Mouse (Mus musculus) kidney, adult 11 months (tissue): ENCODE results near the gene Trim29.
A peak's percentile ranks its signal among the peaks of the same experiment; 100 is the strongest.

Source experiments
- DNase-seq: peaks from one replicate; pipeline ENCODE4 v3.0.0; 2022

The Trim29 gene

DNA sequence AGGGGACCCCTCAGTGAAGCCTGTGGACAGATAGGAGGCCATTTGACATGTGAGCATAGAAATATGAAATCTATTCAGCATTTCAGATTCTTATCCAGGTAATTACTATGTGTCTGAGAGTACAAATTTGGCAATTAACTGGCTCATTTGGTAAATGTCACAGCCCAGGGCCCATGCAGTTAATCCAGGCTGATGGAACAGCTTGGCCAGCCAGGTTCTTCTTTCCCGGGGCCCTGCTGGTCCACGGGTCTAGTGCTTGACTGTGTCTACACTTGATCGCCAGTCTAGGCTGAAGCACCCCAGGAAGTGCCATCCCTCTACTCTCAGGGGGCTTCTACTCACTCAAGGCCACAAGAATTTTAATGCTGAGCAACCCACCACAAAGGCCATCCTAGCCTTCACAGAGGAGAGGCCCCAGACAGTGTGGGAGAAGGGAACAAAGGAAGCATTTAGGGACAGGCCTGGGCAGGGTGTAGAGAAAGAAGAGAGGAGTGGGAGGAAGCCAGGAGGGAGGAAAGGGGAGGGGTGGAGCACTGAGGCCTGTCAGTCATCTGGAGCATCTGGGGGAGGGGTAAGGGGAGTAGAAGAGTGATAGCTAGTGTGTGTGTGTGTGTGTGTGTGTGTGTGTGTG, 4.8 kb downstream of the Trim29 start:
- no peak for DNase-seq

DNA sequence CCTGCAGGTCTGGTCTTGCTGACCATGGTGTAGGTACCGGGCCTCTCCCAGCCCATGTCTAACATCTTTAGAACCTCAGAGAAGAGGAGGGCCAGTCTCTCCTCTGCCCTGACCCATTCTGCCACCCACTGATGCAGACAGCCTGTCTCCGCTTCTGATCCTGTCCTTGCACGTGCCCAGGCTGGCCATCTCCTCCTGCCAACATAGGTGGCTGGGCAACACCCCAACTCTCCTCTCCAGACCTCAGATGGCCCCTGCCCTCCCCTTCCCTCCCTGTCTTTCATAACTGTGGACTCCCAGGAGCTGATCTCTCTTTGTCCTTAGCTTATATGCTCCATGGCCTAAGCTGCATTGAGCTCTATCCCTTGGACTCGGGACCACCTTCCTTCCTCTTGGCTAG, 5.8 kb downstream of the Trim29 start:
- no peak for DNase-seq

DNA sequence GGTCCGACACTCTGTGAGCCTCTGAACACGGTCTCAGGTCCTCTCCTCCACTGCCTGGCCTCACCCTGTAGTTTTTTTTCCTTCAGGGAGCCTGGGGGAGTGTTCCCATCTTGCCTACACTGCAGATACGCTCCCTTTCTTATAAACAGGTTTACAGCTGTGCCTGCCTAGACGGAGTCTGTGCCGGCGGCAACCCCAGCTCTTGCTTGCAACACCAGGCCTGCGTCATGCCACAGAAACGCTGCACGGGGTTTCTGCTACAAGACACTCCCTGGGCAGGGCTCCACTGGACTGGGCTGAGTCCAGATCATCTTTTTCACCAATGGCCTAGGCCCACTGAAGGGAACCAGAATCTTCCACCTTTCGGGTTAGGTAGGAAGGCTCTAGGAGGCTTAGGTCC, 8.0 kb downstream of the Trim29 start:
- no peak for DNase-seq

DNA sequence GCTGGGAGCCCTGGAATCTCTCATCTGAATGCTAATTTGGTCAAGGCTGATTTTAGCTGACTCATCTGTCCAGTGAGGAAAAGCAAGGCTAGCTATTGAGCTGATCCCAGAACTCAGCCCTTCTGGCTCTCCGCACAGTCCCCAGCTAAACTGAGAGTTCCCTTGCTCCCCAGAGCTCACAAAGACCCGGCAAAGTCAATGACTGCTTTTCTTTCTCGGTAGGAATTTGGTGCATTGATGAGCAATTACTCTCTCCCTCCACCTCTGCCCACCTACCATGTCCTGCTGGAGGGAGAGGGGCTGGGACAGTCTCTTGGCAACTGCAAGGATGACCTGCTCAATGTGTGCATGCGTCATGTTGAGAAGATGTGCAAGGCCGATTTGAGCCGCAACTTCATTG, 11.3 kb downstream of the Trim29 start:
- no peak for DNase-seq

DNA sequence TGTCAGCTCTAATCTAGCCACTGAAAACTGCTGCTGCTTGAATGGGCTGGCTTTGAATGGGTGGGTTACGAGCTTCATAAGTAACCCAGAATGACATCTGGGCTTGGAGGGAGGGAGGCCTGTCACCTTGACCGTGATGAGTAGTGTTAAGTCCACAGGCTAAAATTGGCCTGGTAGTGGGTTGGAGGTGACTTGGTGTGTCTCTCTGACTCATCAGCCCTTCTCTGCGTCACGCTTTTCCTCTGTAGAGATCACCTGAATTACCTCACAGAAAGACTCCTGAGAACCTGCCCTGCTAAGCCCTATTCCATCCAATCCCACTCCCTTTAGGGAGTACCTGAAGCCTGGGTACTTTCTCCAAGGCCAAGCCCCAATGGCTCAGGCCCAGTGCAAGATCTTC, 12.0 kb downstream of the Trim29 start:
- DNase-seq: no peak

DNA sequence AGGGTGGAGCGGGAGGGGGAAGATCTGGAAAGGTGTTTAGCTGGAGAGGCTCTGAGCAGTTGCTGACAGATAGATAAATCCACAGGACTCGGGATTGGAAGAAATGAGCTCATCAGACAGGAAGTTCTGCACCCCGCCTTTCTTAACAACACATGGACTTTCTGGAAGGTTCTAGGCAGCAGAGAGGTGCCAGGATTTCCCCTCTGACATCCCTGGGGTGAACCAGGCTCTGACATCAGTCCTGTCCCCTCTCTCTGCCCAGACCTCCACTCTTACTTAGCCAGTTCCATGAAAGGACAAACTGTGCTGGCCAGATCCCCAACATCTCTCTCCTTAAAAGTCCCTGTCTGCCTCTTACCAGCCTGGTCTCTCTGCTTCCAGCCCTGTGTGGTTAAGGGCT, 14.8 kb downstream of the Trim29 start:
- no peak for DNase-seq

DNA sequence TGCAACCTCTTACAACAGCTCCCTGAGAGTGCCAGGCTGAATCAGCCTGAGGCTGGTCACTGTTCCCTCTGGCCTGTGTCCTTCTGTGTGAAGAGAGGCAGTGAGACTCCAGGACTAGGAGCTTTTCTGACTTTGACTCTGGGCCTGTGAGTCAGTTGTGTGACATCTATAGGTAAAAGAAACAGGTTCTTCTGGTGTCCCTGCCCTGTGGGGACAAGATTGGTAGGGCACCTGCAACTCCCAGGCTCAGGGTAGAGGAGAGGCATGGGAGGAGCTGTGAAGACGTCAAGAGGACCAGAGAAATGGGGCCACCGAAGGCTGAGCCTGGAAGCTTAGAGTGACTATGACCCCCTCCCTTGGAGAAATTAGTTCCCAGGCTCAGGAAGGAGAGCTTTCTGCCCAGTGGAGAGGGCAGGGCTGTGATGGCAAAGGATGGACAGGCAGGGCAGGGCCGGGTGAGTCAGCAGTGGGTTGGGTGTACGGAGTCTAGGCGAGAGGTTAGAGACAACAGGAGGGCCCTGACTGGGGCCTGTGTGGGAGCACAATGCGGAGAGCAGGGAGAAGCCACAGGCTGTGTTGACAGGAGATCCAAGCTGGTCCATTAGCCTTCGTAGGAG, 15.5 kb downstream of the Trim29 start:
- DNase-seq: no peak

DNA sequence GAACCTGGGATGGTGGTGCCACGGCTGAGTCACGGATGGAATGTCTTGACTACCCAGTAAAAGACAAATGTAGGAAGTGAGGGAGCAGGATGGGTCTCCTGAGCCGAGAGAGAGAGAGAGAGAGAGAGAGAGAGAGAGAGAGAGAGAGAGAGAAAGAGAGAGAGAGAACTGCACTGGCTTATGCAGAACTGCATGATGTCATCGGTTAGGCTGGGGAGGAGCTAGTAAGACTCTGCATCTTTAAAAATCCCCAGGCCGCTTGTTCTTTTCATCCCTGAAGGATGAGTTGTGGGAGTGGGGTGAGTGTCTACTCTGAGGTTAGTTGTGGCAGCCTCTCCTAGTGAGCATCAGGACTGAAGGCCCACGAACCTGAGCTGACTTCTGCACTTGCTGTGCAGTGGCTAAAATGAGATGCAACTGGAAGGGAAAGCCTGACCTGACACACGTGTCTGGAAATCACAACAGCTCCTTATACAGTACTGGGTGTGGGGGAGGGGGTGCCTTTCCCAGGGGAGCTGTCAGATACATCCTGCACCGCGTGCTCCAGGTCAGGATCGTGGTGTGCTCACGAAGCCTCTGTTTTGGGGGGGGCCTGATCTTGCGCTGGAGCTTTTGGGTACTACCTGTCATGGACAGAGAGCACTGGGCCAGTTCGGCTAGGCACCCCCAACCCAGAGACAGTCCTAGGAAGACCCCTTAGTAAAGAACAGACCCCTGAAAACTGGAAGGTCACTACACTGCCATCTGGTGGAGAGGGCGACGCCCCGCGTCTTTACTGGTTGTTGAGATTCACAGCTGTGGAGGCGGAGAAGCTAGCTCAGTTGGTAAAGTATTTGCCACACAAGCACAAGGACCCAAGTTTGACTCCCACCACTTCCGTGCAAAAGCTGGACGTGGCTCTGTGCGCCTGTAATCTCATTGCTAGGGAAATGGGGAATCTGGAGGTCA, 16.8 kb downstream of the Trim29 start:
- no peak for DNase-seq

DNA sequence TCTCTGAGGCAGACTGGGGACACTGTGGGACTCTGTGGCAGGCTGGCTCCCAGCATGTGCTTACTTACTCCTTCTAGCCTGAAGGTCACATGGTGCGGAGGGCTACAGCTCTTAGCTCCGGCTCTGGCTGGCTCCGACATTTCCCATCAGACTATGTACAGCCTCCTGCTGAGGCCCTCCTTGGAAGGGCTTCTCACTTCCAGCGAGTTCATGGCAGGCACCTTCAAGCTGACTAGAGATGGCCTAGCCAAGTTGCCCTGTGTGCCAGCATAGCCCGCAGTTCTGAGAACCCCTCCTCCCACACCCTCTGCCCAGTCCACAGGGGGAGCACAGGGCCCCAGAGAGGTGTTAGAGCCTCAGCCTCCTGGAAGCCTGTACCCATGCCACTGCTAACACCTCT, 19.8 kb downstream of the Trim29 start:
- DNase-seq: no peak

DNA sequence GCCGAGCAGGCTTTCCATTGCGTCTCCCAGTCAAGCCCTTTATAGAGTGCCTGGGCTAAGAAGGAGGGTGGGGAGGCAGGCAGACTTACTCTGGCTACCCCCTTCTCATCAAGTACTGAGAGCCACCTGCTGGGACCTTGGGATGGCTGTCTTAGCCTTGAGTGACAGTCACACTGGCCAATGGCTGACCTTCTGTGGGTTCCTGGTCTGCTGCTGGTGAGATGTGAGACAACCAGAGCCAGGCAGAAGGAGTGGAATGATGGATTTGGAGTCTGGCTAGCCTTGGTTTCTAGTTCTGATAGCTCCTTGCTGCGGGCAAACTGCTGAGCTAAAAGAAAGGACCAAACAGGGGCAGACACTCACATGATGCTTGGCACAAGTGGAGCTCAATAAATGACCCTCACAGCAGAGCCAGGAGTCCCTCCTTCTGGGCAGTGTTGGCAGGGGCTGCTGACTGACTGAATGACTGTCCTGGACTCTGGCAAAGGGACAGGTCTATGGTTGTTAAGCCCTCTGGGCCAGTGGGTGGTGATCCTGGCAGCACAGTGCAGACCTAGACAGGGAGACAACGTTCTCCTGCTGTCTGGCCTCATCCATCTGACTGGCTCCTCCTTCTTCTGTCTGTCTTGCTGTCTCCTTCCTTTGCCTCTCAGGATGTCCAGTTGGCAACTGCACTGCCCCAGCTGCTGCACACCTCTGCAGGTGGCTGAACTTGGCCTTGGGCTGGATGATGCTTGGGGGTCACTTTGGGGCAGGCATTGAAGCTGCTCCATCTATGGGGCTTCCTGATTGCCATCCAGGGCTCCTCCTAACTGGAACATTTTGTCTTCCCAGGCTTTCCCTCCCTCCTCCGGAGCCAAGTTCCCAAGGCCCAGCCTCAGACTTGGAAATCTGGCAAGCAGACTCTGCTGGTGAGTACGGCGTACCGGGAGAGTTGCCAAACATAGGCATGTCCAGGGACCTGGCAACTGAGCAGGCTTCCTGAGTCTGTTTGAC, 21.1 kb downstream of the Trim29 start:
- peak; percentile 11 for DNase-seq

DNA sequence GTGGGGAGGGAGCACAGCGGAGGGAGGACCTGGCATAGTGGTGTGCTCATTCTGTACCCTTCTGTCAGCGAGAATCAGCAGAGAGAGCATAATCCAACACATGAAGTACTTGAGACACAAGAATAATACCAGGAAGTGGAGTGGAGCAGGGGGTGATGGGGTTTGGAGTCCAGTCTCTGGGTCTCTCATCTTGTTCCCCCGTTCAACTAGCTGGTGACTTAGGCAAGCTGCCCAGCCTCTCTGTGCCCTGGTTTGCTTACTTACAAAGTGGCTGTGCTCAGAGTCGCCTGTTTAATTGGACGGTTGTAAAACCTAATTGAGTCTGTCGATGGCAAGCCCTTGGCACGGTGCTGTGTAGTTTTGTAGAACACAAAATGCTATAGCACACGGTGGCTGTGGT, 23.8 kb downstream of the Trim29 start:
- DNase-seq: no peak

DNA sequence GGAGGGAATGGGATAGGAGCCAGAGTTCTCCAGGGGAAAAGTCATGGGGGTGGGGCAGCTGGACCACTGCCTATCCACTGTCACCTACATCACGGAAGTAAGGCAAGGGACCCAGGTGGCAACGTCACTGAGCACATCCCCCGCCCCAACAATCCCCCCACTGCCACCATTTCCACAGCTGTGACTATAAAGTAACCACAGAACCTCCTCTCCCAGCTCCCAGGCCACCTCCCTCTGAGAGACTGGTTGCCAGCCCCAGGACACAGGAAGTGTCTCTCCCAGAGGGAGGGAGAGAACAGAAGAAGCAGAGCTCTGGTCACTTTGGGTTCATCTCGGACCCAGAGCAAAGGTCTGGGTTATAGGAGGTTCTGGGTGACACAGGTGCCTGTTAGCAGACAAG, 27.0 kb downstream of the Trim29 start:
- no peak for DNase-seq

DNA sequence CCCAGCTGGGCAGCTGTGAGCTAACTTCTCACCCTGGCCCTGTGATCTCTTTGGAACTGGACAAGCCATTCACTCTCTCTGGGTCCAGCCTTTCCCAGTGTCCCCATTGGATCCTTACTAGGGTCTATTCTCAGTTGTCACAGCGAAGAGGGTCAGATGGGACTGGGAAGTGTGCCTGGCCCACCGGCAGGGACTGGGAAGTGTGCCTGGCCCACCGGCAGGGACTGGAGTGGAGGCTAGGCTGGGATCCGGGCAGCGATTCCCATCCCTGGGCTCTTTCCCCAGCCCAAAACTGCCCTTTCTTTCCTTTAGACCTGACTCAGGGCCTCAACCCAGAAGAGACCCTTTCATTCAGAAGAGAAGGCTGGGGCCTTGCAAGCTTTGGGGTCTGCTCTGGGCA, 27.4 kb downstream of the Trim29 start:
- DNase-seq: no peak

DNA sequence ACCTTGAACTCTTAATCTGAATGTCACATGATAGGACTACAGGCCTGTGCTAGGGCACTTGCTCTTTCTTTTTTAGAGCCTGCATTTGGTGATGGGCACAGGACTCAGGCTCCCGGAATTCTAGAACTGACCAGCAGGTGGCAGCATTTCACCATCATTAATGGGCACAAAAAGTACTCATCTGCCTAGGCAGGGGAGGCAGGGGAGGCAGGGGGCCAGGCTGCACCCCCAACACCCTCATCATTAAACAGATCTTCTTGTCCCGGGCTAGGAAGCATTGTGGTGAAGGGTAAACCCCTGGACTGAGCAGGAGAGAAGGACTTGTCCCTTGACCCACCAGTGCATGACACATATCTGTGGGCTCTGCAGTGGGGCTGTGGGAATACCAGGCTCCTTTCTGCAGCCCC, 29.0 kb downstream of the Trim29 start:
- peak; percentile 26 for DNase-seq

DNA sequence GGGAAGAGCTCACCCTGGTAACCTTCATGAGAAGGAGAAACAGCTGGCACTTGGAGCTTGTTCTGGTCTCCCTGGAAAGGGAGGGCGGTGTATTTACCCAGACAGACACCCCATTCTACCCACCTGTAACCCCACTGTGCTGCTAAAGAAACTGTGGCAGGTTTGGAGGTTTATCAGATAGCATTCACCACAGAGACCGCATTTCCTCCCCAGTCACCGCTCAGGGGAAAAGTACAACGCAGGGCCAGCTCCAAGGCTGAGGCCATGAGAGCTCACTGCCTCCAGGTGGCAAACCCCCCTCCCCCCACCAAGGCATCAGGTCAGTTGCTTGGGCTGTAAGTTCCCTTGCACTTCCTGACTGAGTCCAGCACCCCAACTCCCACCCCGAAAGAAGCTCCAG, 39.4 kb downstream of the Trim29 start:
- DNase-seq: no peak

DNA sequence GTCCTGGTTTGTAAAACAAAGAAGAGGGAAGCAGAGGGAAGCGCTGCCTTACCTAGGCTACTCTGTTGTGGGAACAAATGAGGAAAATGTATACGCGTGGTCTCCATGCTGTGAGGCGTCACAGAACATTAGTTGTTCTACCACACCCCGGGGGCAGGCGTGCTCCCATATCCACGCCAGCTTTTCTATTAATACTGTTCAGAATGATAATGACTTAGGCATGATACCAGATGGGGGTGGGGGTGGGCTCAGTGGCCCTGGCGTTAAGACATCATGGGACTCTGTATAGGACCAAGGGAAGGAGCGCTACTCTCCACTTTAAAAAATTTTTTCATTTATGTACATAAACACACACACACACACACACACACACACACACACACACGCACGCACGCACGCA, 40.4 kb downstream of the Trim29 start:
- no peak for DNase-seq

DNA sequence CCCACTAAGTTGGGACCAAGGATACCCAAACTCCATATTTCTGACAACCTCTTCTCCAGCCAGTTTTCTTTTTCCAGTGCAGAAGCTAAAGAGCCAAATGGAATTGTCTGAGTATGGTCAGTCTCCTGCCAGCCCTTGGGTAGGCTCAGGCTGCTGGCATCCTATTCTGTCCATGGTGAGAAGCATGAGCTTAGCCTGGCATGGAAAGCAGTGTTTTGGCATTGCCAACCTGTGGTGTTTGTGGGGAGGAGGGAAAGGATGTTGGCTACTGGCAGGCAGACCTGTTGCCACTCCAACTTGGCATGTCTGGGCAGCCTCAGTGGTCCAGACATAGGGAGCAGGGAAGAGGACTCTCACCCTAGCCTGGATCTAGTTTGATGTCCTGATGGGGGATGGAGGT, 46.4 kb downstream of the Trim29 start:
- no peak for DNase-seq

DNA sequence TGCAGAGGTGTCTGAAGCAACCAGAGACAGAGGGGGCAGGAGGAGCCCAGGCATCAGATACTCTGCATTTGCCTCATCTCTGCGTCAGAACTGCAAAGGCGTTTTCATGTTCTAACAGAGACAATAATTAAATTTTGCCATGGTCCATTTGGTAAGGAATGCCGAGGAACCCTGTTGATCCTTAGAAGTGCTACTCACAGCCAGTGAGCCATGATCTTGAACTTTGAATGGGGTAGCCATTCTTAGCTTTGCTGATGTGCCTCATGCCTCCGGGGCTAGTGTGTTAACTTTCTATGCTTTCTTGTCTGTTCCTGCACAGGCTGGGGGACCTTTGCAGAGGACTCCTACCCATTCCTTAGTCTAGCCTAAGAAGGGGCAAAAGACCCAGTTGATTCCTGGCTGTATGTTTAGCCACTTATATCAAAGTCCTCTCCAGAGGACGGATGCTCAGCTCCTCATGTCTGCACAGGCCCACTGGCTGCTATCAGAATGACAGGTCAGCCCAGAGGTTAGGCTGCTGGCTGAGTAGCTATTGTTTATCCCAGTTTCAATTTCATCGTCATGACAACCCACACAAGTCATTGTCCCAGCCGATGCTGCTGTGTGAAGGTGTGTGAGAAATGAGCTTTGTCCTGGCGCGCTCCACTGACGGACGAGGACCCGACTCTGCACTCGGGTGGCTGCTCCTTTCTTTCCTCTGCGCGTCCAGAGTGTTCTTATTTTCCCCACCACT, 48.1 kb downstream of the Trim29 start:
- DNase-seq: no peak

DNA sequence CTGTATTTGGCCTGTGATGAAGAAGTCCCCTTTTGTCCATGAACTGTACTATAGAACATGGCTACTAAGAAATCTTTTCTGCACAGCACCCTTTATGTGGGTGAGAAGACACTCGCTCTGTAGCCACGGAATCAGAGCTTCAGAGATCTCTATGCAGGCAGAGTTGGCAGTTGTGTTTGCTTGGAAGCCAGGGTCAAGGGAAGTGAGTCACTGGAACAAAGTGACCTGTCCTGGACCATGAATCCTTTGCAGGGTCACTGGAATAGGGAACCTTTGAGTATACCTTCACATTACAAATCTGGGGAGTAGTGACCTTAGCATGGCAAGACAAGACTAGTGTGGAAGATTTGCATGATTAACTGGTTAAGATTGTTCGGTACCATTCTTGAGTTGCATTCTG, 58.1 kb downstream of the Trim29 start:
- DNase-seq: no peak

DNA sequence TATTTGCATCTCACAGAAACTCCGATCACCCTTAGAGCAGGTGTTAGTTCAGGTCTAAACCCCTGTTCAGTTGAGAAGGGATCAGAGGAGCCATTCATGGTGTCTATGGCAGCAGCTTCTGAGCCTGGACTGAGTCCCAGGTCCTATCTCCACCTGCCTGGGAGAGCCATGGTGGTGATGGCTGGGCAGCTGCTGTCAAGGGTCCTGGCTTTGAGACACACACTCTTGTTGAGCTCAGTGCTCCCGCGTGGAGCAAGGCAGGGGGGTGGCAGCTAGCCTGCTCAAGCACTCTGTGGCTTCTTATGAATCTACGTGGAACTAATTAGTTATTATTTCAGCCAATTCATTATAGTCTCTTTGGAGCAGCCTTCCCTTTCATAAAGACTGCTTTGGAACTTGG, 73.2 kb downstream of the Trim29 start:
- DNase-seq: no peak

DNA sequence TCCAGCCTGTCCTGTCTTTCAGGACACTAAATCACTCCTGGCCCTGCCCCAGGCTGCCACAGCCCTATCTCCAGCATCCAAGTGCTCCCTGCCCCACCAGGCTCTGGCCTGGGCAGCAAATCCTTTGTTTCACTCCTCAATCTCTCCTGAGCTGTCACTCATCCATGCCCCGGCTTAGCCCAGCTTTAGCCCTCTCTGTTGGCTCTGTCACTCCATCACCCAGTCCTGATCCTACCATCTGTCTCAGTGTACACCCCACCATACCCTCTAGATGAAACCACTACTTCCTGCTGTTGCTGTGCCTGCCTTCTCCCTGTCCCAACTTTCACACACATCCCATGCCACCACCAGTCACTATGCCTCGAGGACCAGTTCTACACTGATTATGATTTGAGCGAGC, 73.8 kb downstream of the Trim29 start:
- no peak for DNase-seq
